Mouse (Mus musculus): ENCODE data around the gene Olfr459.

- TF ChIP-seq CTCF (IDR thresholded peaks at IDR 0.05; ENCODE audit: low read depth) (peak; percentile 94), EP300 (IDR thresholded peaks at IDR 0.05; ENCODE audit: low read depth) (no peak)
Observed at GRCm38 (mm10) chr6:41761702-41762369, 13.1 kb downstream of the Olfr459 start.
